Mouse (Mus musculus) bone marrow macrophage, adult 2 months (primary cell): ENCODE results near the gene Ramp1.

Experiments used
- CTCF ChIP-seq: IDR thresholded peaks from 2 replicates; pipeline ENCODE4 v1.5.1; 2012; ENCODE audit warnings: low read depth, mild to moderate bottlenecking, low read length, moderate library complexity
- POLR2A ChIP-seq: IDR thresholded peaks from 2 replicates; pipeline ENCODE4 v1.6.1; 2012; ENCODE audit warnings: mild to moderate bottlenecking, low read depth, low read length, borderline replicate concordance

GRCm38 (mm10) chr1:91169157-91169556, 10.5 kb upstream of the Ramp1 start:
- TF ChIP-seq POLR2A (no peak), CTCF (no peak)
